Comparison of ENCODE assay signal across 8 mouse cellular contexts in genomic region chr11:119602763-119603526, GRCm38 (mm10). TPM values are rescaled to one million over a fixed set of nuclear protein-coding genes. Genes with fewer than 3 reads are reported as not detected.
DNase-seq lines count a peak whose midpoint lies in the region; ATAC-seq and TF ChIP-seq lines count a peak whose summit lies in the region.

Gene Rptor, plus strand, starts transcription at chr11:119602905.

- no peaks in the 10 kb centered on the region for H3K9me3 ChIP-seq in heart, embryonic 12.5 days (replicated peaks)
- no peaks in the 10 kb centered on the region for H3K9me3 ChIP-seq in kidney, postnatal 0 days (replicated peaks; ENCODE audit: low read length)
- H3K9me3 ChIP-seq in liver, embryonic 11.5 days (ENCODE audit: control insufficient read depth, low read length) = no peaks in the 10 kb centered on the region
- no peaks in the 10 kb centered on the region for H3K9me3 ChIP-seq in stomach, embryonic 14.5 days (ENCODE audit: control insufficient read depth, low read depth, low read length)

- WGBS in heart, embryonic 12.5 days = under 1% methylated on average over 63 of the region's 63 CpGs
- WGBS in kidney, postnatal 0 days = under 1% methylated on average over 62 of the region's 63 CpGs
- WGBS in liver, embryonic 11.5 days = under 1% methylated on average over 63 of the region's 63 CpGs
- 1% methylated on average over 59 of the region's 63 CpGs for WGBS in stomach, embryonic 14.5 days

- H3K4me2 ChIP-seq in heart, embryonic 12.5 days = peak within 1 kb of the TSS; percentile 95
- H3K4me2 ChIP-seq in kidney, postnatal 0 days (ENCODE audit: low read length) = peak within 1 kb of the TSS; percentile 88
- peak within 1 kb of the TSS; percentile 88 for H3K4me2 ChIP-seq in liver, embryonic 11.5 days
- H3K4me2 ChIP-seq in stomach, embryonic 14.5 days (replicated peaks; ENCODE audit: low read depth, low read length) = peak within 1 kb of the TSS; percentile 60

- peaks cover 8% of the 10 kb centered on the region for H3K36me3 ChIP-seq in heart, embryonic 12.5 days
- H3K36me3 ChIP-seq in kidney, postnatal 0 days (ENCODE audit: insufficient read depth, low read length) = no peaks in the 10 kb centered on the region
- peaks cover 2% of the 10 kb centered on the region; the same call in 1 of the 2 replicates for H3K36me3 ChIP-seq in liver, embryonic 11.5 days (ENCODE audit: control insufficient read depth, insufficient read depth, low read length)
- peaks cover 2% of the 10 kb centered on the region; the same call in 1 of the 2 replicates for H3K36me3 ChIP-seq in stomach, embryonic 14.5 days (ENCODE audit: control insufficient read depth, insufficient read depth, low read length)

- peak; percentile 99 for ATAC-seq in erythroid progenitor cell, adult 5-6 weeks (replicated peaks; ENCODE audit: low FRiP score, poor library complexity, severe bottlenecking)
- peak; percentile 94 for ATAC-seq in heart, embryonic 12.5 days (ENCODE audit: insufficient number of reproducible peaks, low FRiP score)
- ATAC-seq in kidney, postnatal 0 days (replicated peaks; ENCODE audit: low FRiP score, low read depth) = peak; percentile 95
- ATAC-seq in liver, embryonic 11.5 days (replicated peaks; ENCODE audit: low FRiP score) = peak; percentile 98
- peak; percentile 98 for ATAC-seq in stomach, embryonic 14.5 days (ENCODE audit: insufficient number of reproducible peaks, insufficient read depth, low FRiP score, low read depth)

- H3K9ac ChIP-seq in heart, embryonic 12.5 days = peak within 1 kb of the TSS; percentile 99
- H3K9ac ChIP-seq in kidney, postnatal 0 days (ENCODE audit: low read depth, low read length) = peak within 1 kb of the TSS; percentile 98
- H3K9ac ChIP-seq in liver, embryonic 11.5 days (ENCODE audit: low read depth, low read length) = peak within 1 kb of the TSS; percentile 96
- H3K9ac ChIP-seq in stomach, embryonic 14.5 days (replicated peaks; ENCODE audit: low read depth, low read length) = peak within 1 kb of the TSS; percentile 91

- no peaks in the 10 kb centered on the region for H3K27me3 ChIP-seq in heart, embryonic 12.5 days (replicated peaks)
- no peaks in the 10 kb centered on the region for H3K27me3 ChIP-seq in kidney, postnatal 0 days (ENCODE audit: insufficient read depth, low read length)
- no peaks in the 10 kb centered on the region for H3K27me3 ChIP-seq in liver, embryonic 11.5 days (replicated peaks; ENCODE audit: control insufficient read depth, insufficient read depth, low read length)
- H3K27me3 ChIP-seq in stomach, embryonic 14.5 days (ENCODE audit: control insufficient read depth, insufficient read depth, low read length) = no peaks in the 10 kb centered on the region

- H3K27ac ChIP-seq in heart, embryonic 12.5 days (ENCODE audit: poor library complexity, severe bottlenecking) = peak within 1 kb of the TSS; percentile 89
- peak within 1 kb of the TSS; percentile 95 for H3K27ac ChIP-seq in kidney, postnatal 0 days
- peak within 1 kb of the TSS; percentile 78 for H3K27ac ChIP-seq in liver, embryonic 11.5 days (ENCODE audit: low read depth, low read length)
- H3K27ac ChIP-seq in stomach, embryonic 14.5 days (ENCODE audit: low read length) = peak within 1 kb of the TSS; percentile 80

- no peak for TF ChIP-seq CTCF in kidney, postnatal 0 days (IDR thresholded peaks at IDR 0.05; ENCODE audit: low read depth)

- DNase-seq in CD4-positive helper T cell, adult 2 months (ENCODE audit: low read depth, low spot score) = peak; percentile 96
- DNase-seq in brain, embryonic 18.5 days (ENCODE audit: low read depth, low spot score) = peak; percentile 96
- peak; percentile 97 for DNase-seq in kidney, postnatal 0 days (ENCODE audit: low spot score)
- DNase-seq in liver, embryonic 11.5 days (ENCODE audit: low spot score) = peak; percentile 92
- DNase-seq in naive thymus-derived CD4-positive, alpha-beta T cell, adult 2 months (ENCODE audit: low read depth) = peak; percentile 96

- peak within 1 kb of the TSS; percentile 99 for H3K4me3 ChIP-seq in heart, embryonic 12.5 days
- H3K4me3 ChIP-seq in kidney, postnatal 0 days (replicated peaks; ENCODE audit: low read depth, low read length) = peak within 1 kb of the TSS; percentile 99
- peak within 1 kb of the TSS; percentile 94 for H3K4me3 ChIP-seq in liver, embryonic 11.5 days (ENCODE audit: low read depth, low read length)
- H3K4me3 ChIP-seq in stomach, embryonic 14.5 days (ENCODE audit: low read depth, low read length) = peak within 1 kb of the TSS; percentile 98

- peaks cover 9% of the 10 kb centered on the region for H3K4me1 ChIP-seq in heart, embryonic 12.5 days (replicated peaks)
- H3K4me1 ChIP-seq in kidney, postnatal 0 days (replicated peaks; ENCODE audit: insufficient read depth, low read length) = no peaks in the 10 kb centered on the region
- H3K4me1 ChIP-seq in liver, embryonic 11.5 days (replicated peaks; ENCODE audit: control insufficient read depth, insufficient read depth, low read length) = peaks cover 11% of the 10 kb centered on the region
- peaks cover 10% of the 10 kb centered on the region for H3K4me1 ChIP-seq in stomach, embryonic 14.5 days (ENCODE audit: control insufficient read depth, insufficient read depth, low read length)

RNA-seq across cellular contexts. Expression of gene Rptor, which starts in this region (rescaled TPM):
- 6.7 and 10.1 TPM in 2 replicates for total RNA-seq in erythroid progenitor cell, adult 5-6 weeks (2015; ENCODE audit: low replicate concordance)
- 10.1 and 11.2 TPM in 2 replicates for total RNA-seq in erythroid progenitor cell, adult 5-6 weeks (2017; ENCODE audit: low replicate concordance)
- 13.3 and 14.1 TPM in 2 replicates for polyA plus RNA-seq in heart, embryonic 12.5 days (2016; fragmentation: Nextera tagmentation; extraction: Ambion mirVana)
- polyA plus RNA-seq in kidney, postnatal 0 days (2015; fragmentation: Nextera tagmentation; extraction: Ambion mirVana) = 6.8 and 7.1 TPM in 2 replicates
- polyA plus RNA-seq in liver, embryonic 11.5 days (2014; fragmentation: Nextera tagmentation; extraction: Ambion mirVana) = 11.8 and 13.2 TPM in 2 replicates
- polyA plus RNA-seq in stomach, embryonic 14.5 days (2014; fragmentation: Nextera tagmentation; extraction: Ambion mirVana) = 12.7 and 13.1 TPM in 2 replicates

Comparison
In these comparisons a context has a peak if more than half of its experiments do, and no peak if none do; other contexts are left out.
1. Peak in every context shown above with its lines: DNase-seq, ATAC-seq, H3K4me3 ChIP-seq and H3K27ac ChIP-seq.